Mouse (Mus musculus): ENCODE results near the gene Abtb2.

Abtb2 gene

GRCm38 (mm10) chr2:103743536-103743935, 177.4 kb downstream of the Abtb2 start:
- no peak for DNase-seq (ENCODE audit: low spot score)

DNA sequence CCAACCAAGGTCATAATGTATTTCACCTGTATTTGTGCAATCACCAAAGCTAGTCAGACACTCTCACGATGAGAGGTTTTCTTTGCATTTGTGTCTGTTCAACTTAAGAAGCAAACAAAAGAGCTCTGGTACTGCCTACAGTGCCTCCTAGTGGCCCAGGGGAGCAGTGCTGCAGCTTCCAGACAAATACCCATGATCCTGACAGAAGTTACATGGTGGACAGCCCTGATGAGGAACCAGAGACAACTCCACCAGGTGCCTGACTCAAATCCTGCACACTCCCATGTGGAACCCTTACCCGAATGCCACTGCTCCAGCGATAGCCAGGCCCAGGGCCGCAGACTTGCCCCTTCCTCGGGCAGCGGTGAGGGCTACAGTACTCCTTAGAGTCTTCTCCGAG, 177.9 kb downstream of the Abtb2 start:
- DNase-seq (ENCODE audit: low spot score) = peak; percentile 24

GRCm38 (mm10) chr2:103745481-103745880, 179.4 kb downstream of the Abtb2 start:
- no peak for DNase-seq (ENCODE audit: low spot score)

- DNase-seq (ENCODE audit: low spot score) = no peak
Observed at GRCm38 (mm10) chr2:103746096-103746495, 180.0 kb downstream of the Abtb2 start.

- no peak for DNase-seq (ENCODE audit: low spot score)
Observed at GRCm38 (mm10) chr2:103746761-103747160, 180.7 kb downstream of the Abtb2 start.

DNA sequence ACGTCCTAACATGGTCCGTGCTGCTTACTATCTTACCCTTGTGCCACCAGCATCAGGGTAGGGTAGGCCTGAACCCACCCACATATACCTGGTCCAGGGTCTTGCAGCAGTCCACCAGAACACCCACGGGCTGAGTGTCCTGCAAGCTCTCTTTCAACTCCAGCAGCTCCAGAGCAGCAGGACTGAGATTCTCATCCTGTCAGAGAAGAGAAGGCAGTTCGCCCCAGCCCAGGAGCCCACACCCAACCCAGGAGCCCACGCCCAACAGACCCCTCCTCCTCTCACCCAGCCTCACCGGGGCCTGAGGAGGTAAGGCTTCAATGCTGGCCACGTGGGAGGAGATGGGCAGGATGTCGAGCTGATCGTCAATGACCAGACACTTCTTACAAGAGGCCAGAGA, 181.8 kb downstream of the Abtb2 start:
- DNase-seq (ENCODE audit: low spot score) = no peak

GRCm38 (mm10) chr2:103749091-103749490, 183.0 kb downstream of the Abtb2 start:
- no peak for DNase-seq (ENCODE audit: low spot score)

DNA sequence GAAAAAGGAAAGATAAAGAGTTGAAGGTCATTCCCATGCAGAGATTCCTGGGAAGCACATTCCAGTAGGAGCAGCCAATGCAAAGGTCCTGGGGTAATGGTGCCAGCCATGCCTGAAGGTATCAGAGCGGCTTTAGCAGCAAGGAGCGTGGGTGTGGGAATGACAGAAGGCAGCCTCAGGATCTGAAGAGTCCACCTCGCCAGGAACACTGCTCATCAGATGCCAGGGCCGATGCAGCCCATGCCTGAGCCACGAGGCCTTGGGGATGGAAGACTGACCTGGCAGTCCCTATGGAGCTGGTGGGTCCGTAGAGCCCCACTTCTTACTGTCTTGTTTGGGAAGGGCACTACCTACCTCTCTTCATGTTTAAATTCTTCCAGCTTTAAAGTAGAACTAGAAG, 185.7 kb downstream of the Abtb2 start:
- DNase-seq (ENCODE audit: low spot score) = no peak

- DNase-seq (ENCODE audit: low spot score) = no peak
Observed at GRCm38 (mm10) chr2:103754614-103755013, 188.5 kb downstream of the Abtb2 start.

- no peak for DNase-seq (ENCODE audit: low spot score)
Observed at GRCm38 (mm10) chr2:103755458-103756085, 189.5 kb downstream of the Abtb2 start.

DNA sequence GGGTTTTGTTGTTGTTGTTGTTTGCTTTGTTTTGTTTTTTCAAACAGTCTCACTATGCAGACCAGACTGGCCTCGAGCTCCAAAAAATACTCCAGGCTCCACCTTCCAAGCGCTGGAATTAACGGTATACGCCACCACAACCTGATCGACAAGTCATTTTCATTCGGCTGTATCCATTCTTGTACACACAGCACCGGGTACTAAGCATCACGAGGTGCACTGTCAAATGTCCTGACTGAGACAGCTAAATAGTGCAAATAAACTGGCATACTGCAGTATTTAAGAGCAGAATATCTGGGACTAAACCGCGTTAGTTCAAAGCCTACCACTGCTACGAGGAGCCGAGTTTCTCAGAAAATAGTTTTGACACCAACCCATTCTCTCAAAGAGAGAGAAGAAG, 194.3 kb downstream of the Abtb2 start:
- DNase-seq (ENCODE audit: low spot score) = no peak

DNA sequence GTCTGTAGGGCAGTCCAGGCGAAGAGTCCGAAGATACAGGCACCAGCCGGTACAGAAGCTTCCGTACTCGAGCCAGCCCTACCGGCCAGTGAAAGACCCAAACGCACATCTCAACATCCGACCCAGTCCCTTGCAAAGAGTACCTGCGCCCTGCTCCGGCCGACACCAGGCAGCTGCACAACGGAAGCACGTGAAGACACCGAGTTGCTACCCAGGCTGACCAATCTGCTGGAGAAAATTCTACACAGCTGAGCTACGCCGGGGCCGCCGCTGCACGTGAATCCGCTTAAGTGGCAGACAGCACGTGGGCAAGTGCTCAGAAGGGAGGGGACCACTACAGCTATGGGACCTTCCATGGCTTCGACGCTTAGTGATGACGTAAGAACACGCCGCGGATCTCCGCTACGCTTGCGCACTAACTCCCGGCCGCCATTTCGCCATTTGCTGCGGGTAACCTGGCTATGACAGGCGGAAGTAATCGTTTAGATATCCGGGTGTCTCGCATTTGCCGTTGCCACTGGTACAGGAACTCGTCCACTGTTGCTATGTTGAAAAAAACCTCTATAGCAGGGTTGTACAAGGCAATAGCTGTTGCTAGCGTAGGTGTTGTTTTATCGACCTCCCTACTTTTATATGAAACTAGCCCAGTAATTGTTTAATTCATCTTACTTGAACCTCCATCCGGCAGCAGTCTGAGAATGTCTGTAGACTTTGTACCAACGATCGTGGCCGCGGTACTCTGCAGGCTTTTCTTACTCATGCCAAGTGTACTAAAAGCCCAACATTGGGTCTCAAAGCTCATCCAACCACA, 195.0 kb downstream of the Abtb2 start, which contains the start of gene Nat10:
Nat10 (minus strand) TSS at position 365 of the 811 bp plus-strand sequence.
- peak; percentile 98 for DNase-seq (ENCODE audit: low spot score)

DNA sequence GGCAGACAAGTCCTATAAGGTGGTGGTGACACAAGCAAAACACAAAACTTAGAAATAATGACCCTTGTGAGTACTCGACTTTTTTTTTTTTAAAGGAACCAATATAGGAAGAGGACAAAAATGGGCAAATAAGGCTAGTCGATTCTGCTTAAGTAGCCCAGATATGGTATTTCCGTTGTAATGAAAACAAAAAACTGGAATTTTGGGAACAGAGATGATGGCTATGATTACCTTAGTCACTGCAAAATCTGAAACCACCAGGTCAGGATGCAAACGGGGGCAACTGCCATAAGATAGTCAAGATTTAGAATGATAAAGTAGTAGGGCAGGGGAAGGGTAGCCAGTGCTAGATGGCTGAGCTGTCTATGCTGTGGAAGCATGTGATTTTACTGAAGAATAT, 195.9 kb downstream of the Abtb2 start:
- DNase-seq (ENCODE audit: low spot score) = no peak

DNA sequence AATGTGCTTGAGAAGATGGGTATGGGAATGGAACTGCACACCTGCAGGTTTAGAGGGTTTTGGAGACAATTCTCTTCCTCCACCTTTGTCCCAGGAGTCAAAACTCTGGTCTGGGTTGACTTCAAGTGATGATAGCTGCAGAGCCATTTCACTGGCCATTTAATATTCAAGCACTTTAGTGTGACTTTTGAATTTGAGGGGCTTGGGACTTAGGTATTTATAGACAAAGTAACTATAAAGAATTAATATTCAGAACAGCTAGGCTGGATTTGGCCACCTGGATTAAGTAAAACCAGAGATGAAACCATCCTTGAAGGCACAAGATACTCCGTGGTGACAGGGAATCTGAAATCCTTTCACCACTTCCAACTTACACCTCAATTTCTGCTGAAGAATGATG, 196.4 kb downstream of the Abtb2 start:
- DNase-seq (ENCODE audit: low spot score) = no peak

Measured in yolk sac, embryonic 10.5 days (tissue).